Mouse (Mus musculus) liver, adult 2 months (tissue): ENCODE measurements around the gene Pxk.

ENCODE experiments used
- CTCF ChIP-seq: fragments of 200-500 bp; IDR thresholded peaks from 2 replicates; pipeline ENCODE4 v1.5.1; 2011; ENCODE audit warnings: low read depth, low read length, control low read depth
- POLR2A ChIP-seq: fragments of 200-500 bp; IDR thresholded peaks from 2 replicates; pipeline ENCODE4 v1.6.1; 2011; ENCODE audit warnings: low read length, control low read depth; ENCODE audit not compliant: insufficient read depth; ENCODE audit errors: extremely low read depth

DNA sequence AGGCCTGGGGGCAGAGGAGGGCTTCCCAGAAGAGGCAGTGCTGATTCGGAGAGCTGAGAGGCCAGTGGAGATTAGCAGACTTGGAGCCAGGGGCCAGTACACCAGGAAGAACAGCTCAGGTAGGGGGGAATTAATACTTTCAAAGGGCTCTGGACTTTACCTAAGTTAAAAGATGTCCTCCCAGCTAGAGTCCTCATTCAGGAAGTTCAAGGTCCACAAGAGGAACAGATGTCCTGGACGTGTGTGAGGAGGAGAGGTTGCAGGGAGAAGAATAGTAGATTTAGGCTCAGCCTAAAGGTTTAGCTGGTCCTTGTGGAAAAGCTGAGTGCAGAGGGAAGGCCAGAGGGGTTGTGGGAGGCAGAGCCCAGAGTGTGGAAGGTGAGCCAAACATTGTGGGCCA is 36.2 kb downstream of the Pxk start:
- TF ChIP-seq CTCF (no peak), POLR2A (no peak)
